Mouse (Mus musculus): Measurements from ENCODE around the gene Fxyd7.

The Fxyd7 gene

GRCm38 (mm10) chr7:31076492-31076891, 25.2 kb upstream of the Fxyd7 start, which contains the start of gene Fxyd3:
Fxyd3 (minus strand) TSS chr7:31076704.
- no peak for DNase-seq (ENCODE audit: low read depth)

GRCm38 (mm10) chr7:31074713-31075069, 23.4 kb upstream of the Fxyd7 start:
- no peak for DNase-seq (ENCODE audit: low read depth)

GRCm38 (mm10) chr7:31074061-31074712, 22.9 kb upstream of the Fxyd7 start:
- DNase-seq (ENCODE audit: low read depth), result no peak

GRCm38 (mm10) chr7:31073546-31073945, 22.3 kb upstream of the Fxyd7 start:
- no peak for DNase-seq (ENCODE audit: low read depth)

GRCm38 (mm10) chr7:31072326-31072725, 21.1 kb upstream of the Fxyd7 start:
- no peak for DNase-seq (ENCODE audit: low read depth)

GRCm38 (mm10) chr7:31070324-31070723, 19.1 kb upstream of the Fxyd7 start:
- no peak for DNase-seq (ENCODE audit: low read depth)

- no peak for DNase-seq (ENCODE audit: low read depth)
Observed at GRCm38 (mm10) chr7:31069491-31069890, 18.2 kb upstream of the Fxyd7 start.

- DNase-seq (ENCODE audit: low read depth), result peak; percentile 64
Observed at GRCm38 (mm10) chr7:31067836-31068235, 16.6 kb upstream of the Fxyd7 start.

- peak; percentile 81 for DNase-seq (ENCODE audit: low read depth)
Observed at GRCm38 (mm10) chr7:31063074-31063560, 11.8 kb upstream of the Fxyd7 start.

- DNase-seq (ENCODE audit: low read depth), result no peak
Observed at GRCm38 (mm10) chr7:31060621-31061010, 9.3 kb upstream of the Fxyd7 start.

GRCm38 (mm10) chr7:31059919-31060620, 8.8 kb upstream of the Fxyd7 start:
- DNase-seq (ENCODE audit: low read depth), result no peak

- peak; percentile 85 for DNase-seq (ENCODE audit: low read depth)
Observed at GRCm38 (mm10) chr7:31059108-31059507, 7.8 kb upstream of the Fxyd7 start, which contains the start of gene Lgi4. Lgi4 (plus strand) TSS chr7:31059342.

GRCm38 (mm10) chr7:31058211-31058610, 6.9 kb upstream of the Fxyd7 start:
- no peak for DNase-seq (ENCODE audit: low read depth)

- DNase-seq (ENCODE audit: low read depth), result no peak
Observed at GRCm38 (mm10) chr7:31057730-31058129, 6.5 kb upstream of the Fxyd7 start.

- DNase-seq (ENCODE audit: low read depth), result no peak
Observed at GRCm38 (mm10) chr7:31057071-31057470, 5.8 kb upstream of the Fxyd7 start, which contains the start of gene Fxyd1. Fxyd1 (minus strand) TSS chr7:31057199.

- DNase-seq (ENCODE audit: low read depth), result no peak
Observed at GRCm38 (mm10) chr7:31056448-31056847, 5.2 kb upstream of the Fxyd7 start.

GRCm38 (mm10) chr7:31055883-31056282, 4.6 kb upstream of the Fxyd7 start:
- DNase-seq (ENCODE audit: low read depth), result no peak

- DNase-seq (ENCODE audit: low read depth), result peak; percentile 72
Observed at GRCm38 (mm10) chr7:31055354-31055824, 4.1 kb upstream of the Fxyd7 start.

GRCm38 (mm10) chr7:31054661-31055320, 3.5 kb upstream of the Fxyd7 start:
- no peak for DNase-seq (ENCODE audit: low read depth)

- no peak for DNase-seq (ENCODE audit: low read depth)
Observed at GRCm38 (mm10) chr7:31053882-31054447, 2.7 kb upstream of the Fxyd7 start.

- DNase-seq (ENCODE audit: low read depth), result no peak
Observed at GRCm38 (mm10) chr7:31052636-31053434, 1.6 kb upstream of the Fxyd7 start.

GRCm38 (mm10) chr7:31052251-31052635, 976 bp upstream of the Fxyd7 start:
- DNase-seq (ENCODE audit: low read depth), result no peak
